Mouse (Mus musculus) stomach, embryonic 14.5 days (tissue): ENCODE results near the gene Stk11. TPM values are rescaled to one million over a fixed set of nuclear protein-coding genes. Genes with fewer than 3 reads are reported as not detected.

Experiments used
- ATAC-seq: fragments of 200-750 bp; cut with Nextera tagmentation; 2 replicates; pipeline ENCODE4 v1.8.0; 2017; ENCODE audit warnings: low read depth, moderate TSS enrichment; ENCODE audit not compliant: insufficient number of reproducible peaks, insufficient read depth, low FRiP score
- H3K27ac ChIP-seq: fragments of 300-500 bp; sonication (generic); 2 replicates; pipeline ENCODE4 v1.5.1; 2014; ENCODE audit warnings: mild to moderate bottlenecking, low read length, moderate library complexity, mixed read lengths
- H3K27me3 ChIP-seq: fragments of 300-500 bp; sonication (generic); 2 replicates; pipeline ENCODE4 v1.6.1; 2014; ENCODE audit warnings: low read length, control low read depth, mixed read lengths; ENCODE audit not compliant: control insufficient read depth, insufficient read depth
- H3K36me3 ChIP-seq: fragments of 300-500 bp; sonication (generic); 2 replicates; pipeline ENCODE4 v1.6.1; 2014; ENCODE audit warnings: mild to moderate bottlenecking, control low read depth, low read length, moderate library complexity, mixed read lengths; ENCODE audit not compliant: control insufficient read depth, insufficient read depth
- H3K4me1 ChIP-seq: fragments of 300-500 bp; sonication (generic); 2 replicates; pipeline ENCODE4 v1.6.1; 2014; ENCODE audit warnings: low read length, control low read depth, mixed read lengths; ENCODE audit not compliant: control insufficient read depth, insufficient read depth
- H3K4me2 ChIP-seq: fragments of 300-500 bp; sonication (generic); replicated peaks from 2 replicates; pipeline ENCODE4 v1.6.1; 2014; ENCODE audit warnings: low read depth, low read length, control low read depth
- H3K4me3 ChIP-seq: fragments of 300-500 bp; sonication (generic); 2 replicates; pipeline ENCODE4 v1.5.1; 2014; ENCODE audit warnings: low read depth, low read length, control low read depth
- H3K9ac ChIP-seq: fragments of 300-500 bp; sonication (generic); replicated peaks from 2 replicates; pipeline ENCODE4 v1.6.1; 2014; ENCODE audit warnings: low read depth, mild to moderate bottlenecking, control low read depth, low read length, moderate library complexity, mixed read lengths
- H3K9me3 ChIP-seq: fragments of 300-500 bp; sonication (generic); 2 replicates; pipeline ENCODE4 v1.6.1; 2016; ENCODE audit warnings: low read depth, low read length, control low read depth; ENCODE audit not compliant: control insufficient read depth
- WGBS: fragments of 180-500 bp; shearing (Covaris S2); extraction: QIAGEN DNeasy Blood & Tissue Kit; methylation state at CpG from one replicate; pipeline ENCODE4 v1.1.7; 2014; 5-methylcytosine and 5-hydroxymethylcytosine counted together
- polyA plus RNA-seq: library from polyadenylated mRNA; unstranded; fragments of >200 nt; fragmentation: Nextera tagmentation; extraction: Ambion mirVana; gene quantifications from 2 replicates; pipeline ENCODE4 v1.2.1, GENCODE M21; 2014

Gene Stk11
- polyA plus RNA-seq, 1 experiment from 2014 or later, result 25.2 TPM

- ATAC-seq, result no peak
- H3K4me3 ChIP-seq, result peak overlapping the region; percentile 87; the same call in 1 of the 2 replicates
- H3K4me2 ChIP-seq, result peak overlapping the region; percentile 91
- no peaks in the 10 kb centered on the region for H3K27me3 ChIP-seq
- no peak overlapping the region for H3K9ac ChIP-seq
- WGBS, result 43% methylated on average over 11 of the region's 11 CpGs
- peaks cover 24% of the 10 kb centered on the region for H3K4me1 ChIP-seq
- H3K9me3 ChIP-seq, result no peaks in the 10 kb centered on the region
- H3K27ac ChIP-seq, result no peak overlapping the region
- H3K36me3 ChIP-seq, result no peaks in the 10 kb centered on the region
Measured at GRCm38 (mm10) chr10:80100982-80101381, 14.6 kb upstream of the Stk11 start.

GRCm38 (mm10) chr10:80102216-80102915 lies 13.2 kb upstream of the Stk11 start:
- no peaks in the 10 kb centered on the region for H3K27me3 ChIP-seq
- no peaks in the 10 kb centered on the region for H3K36me3 ChIP-seq
- under 1% methylated on average over 43 of the region's 59 CpGs for WGBS
- peaks cover 16% of the 10 kb centered on the region for H3K4me1 ChIP-seq
- peak overlapping the region; percentile 68; the same call in 1 of the 2 replicates for H3K27ac ChIP-seq
- H3K9ac ChIP-seq, result peak overlapping the region; percentile 87
- H3K4me2 ChIP-seq, result peak overlapping the region; percentile 91
- ATAC-seq, result peak; percentile 76
- peak overlapping the region; percentile 87 for H3K4me3 ChIP-seq
- no peaks in the 10 kb centered on the region for H3K9me3 ChIP-seq

DNA sequence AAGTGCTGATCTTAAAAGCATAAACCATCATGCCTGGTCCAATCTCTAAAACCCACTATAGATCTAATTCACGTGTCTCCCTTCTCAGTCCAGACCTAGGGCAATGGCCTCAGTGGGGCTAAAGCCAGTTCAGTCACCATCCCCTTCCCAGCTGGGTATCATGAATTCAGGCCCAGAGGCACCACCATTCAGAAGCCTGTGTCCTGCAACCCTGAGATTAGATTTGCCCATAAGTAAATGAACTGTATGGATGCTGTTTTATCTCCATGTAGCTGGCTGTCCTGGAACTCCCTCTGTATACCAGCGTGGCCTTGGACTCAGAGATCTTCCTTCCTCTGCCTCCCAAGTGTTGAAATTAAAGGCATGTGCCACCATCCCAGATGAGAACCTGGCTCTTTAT lies 12.6 kb upstream of the Stk11 start:
- H3K9ac ChIP-seq, result no peak overlapping the region
- ATAC-seq, result no peak
- WGBS, result 84% methylated on average over 2 of the region's 2 CpGs
- H3K36me3 ChIP-seq, result no peaks in the 10 kb centered on the region
- H3K27me3 ChIP-seq, result no peaks in the 10 kb centered on the region
- no peaks in the 10 kb centered on the region for H3K9me3 ChIP-seq
- H3K4me2 ChIP-seq, result peak overlapping the region; percentile 91
- 0 out of 2 replicates have a peak overlapping the region, but pooled peaks have one; percentile 18 for H3K27ac ChIP-seq
- H3K4me3 ChIP-seq, result no peak overlapping the region
- H3K4me1 ChIP-seq, result peaks cover 11% of the 10 kb centered on the region; the same call in 1 of the 2 replicates

- no peak overlapping the region for H3K9ac ChIP-seq
- no peak overlapping the region for H3K4me2 ChIP-seq
- H3K36me3 ChIP-seq, result no peaks in the 10 kb centered on the region
- no peak for ATAC-seq
- H3K4me3 ChIP-seq, result no peak overlapping the region
- no peaks in the 10 kb centered on the region for H3K27me3 ChIP-seq
- H3K4me1 ChIP-seq, result peaks cover 11% of the 10 kb centered on the region; the same call in 1 of the 2 replicates
- H3K27ac ChIP-seq, result no peak overlapping the region
- 84% methylated on average over 3 of the region's 3 CpGs for WGBS
- H3K9me3 ChIP-seq, result no peaks in the 10 kb centered on the region
Measured at GRCm38 (mm10) chr10:80104181-80104580, 11.4 kb upstream of the Stk11 start.

GRCm38 (mm10) chr10:80105460-80105859 lies 10.1 kb upstream of the Stk11 start, which contains the start of gene Sbno2:
TSS of gene Sbno2 (minus strand) at chr10:80105571.
- 0 out of 2 replicates have a peak within 1 kb of the TSS, but pooled peaks have one; percentile 18 for H3K4me2 ChIP-seq
- 58% methylated on average over 5 of the region's 5 CpGs for WGBS
- no peak for ATAC-seq

DNA sequence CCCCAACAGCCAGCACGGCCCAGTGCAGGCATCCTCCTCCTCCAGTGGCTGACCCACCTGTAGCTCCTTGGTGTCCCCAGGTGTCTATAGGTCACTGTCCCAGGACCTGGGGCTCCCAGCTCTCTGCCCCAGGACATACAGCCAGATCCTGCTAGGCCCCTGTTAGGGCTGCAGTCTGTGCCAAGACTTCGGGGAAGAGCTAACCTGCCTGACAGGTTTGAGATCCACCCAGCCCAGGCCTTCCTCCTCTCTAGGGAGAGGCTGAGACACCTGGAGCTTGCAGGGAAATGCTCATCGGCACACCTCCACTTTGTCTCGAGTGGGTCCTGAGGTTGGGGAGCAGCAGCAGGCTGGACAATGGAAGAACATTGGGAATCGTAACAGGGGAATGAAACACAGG lies 9.7 kb upstream of the Stk11 start:
- Histone ChIP-seq H3K9ac (no peak overlapping the region), H3K4me2 (0 out of 2 replicates have a peak overlapping the region, but pooled peaks have one; percentile 18), H3K9me3 (no peaks in the 10 kb centered on the region), H3K27ac (peak overlapping the region; percentile 58; the same call in 1 of the 2 replicates), H3K4me1 (peaks cover 8% of the 10 kb centered on the region; the same call in 1 of the 2 replicates), H3K36me3 (no peaks in the 10 kb centered on the region), H3K4me3 (no peak overlapping the region), H3K27me3 (no peaks in the 10 kb centered on the region)
- 63% methylated on average over 5 of the region's 5 CpGs for WGBS
- no peak for ATAC-seq

More at GRCm38 (mm10) chr10:80105460-80105859, 10.1 kb upstream of the Stk11 start, which contains the start of gene Sbno2:
- H3K9me3 ChIP-seq, result no peaks in the 10 kb centered on the region
- H3K9ac ChIP-seq, result 0 out of 2 replicates have a peak within 1 kb of the TSS, but pooled peaks have one; percentile 7
- no peak within 1 kb of the TSS for H3K4me3 ChIP-seq
- no peaks in the 10 kb centered on the region for H3K36me3 ChIP-seq
- peak within 1 kb of the TSS; percentile 58; the same call in 1 of the 2 replicates for H3K27ac ChIP-seq
- H3K27me3 ChIP-seq, result no peaks in the 10 kb centered on the region
- peaks cover 11% of the 10 kb centered on the region; the same call in 1 of the 2 replicates for H3K4me1 ChIP-seq

DNA sequence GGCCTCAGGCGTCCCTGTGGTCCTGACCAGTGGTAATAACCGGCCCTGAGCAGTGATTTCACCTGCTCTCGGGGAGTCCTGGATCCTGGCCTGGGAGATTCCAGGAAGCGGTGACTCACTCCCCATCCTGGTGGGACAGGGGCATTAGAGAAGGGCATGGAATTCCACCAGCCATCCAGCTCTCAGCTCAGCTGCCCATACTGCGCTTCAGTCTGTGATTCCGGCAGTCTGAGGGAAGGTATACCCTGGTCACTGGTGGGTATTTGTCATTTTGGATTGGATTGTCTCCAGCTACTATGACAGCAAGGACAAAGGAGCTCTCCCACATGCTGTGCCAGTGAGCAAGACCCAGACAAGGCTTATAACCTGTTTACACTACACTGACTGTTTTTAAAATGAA lies 7.9 kb upstream of the Stk11 start:
- no peak overlapping the region for H3K27ac ChIP-seq
- WGBS, result 59% methylated on average over 6 of the region's 6 CpGs
- no peaks in the 10 kb centered on the region for H3K27me3 ChIP-seq
- H3K9me3 ChIP-seq, result no peaks in the 10 kb centered on the region
- no peak for ATAC-seq
- H3K4me2 ChIP-seq, result no peak overlapping the region
- no peaks in the 10 kb centered on the region for H3K36me3 ChIP-seq
- no peak overlapping the region for H3K4me3 ChIP-seq
- H3K4me1 ChIP-seq, result no peaks in the 10 kb centered on the region
- H3K9ac ChIP-seq, result no peak overlapping the region

DNA sequence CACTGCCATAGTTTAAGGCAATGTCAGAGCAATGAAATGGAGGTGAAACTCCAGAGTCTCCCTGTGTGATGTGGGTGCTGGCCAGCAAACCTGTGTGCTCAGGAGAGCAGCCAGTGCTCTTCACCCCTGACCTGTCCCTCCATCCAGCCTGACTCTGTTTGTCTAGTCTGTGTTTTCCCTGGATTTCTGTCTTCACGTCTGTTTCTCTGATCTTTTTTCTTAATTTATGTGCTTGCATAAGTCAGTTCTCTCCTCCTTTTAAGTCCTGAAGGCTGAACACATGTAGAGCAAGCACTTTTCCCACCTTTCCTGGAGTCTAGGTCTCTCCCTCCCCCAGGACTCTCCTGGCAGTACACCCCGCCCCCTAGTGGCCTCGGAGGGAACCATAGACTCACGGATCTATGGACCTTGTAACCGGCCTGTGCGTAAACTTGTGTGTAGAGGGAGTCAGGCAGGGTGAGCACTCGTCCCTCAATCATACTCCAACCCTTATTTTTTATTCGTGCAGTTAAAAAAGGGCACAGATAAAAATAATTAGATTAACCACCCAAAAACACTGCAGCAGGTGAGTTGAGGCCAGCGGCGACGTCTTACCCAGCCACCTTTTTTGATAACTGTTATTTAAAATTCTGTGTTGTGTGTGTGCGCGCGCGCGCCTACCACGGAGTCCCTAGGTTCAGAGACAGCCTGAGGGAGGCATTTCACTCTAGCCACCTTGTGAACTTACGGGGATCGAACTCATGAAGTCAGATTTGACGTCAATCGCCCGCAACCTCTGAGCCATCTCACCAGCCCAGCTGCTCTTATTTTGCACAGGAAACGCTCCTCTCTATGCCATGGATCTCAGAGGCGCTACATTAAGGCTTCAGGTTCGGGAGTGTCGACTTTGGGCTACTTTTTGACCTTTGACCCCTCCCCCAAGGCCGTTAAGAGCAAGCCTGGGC lies 990 bp upstream of the Stk11 start:
- 2% methylated on average over 27 of the region's 27 CpGs for WGBS

More for the DNA sequence above, 990 bp upstream of the Stk11 start:
- no peaks in the 10 kb centered on the region for H3K9me3 ChIP-seq
- H3K9ac ChIP-seq, result peak overlapping the region; percentile 40
- H3K4me1 ChIP-seq, result peaks cover 19% of the 10 kb centered on the region
- H3K4me3 ChIP-seq, result peak overlapping the region; percentile 35
- peaks cover 6% of the 10 kb centered on the region; the same call in 1 of the 2 replicates for H3K36me3 ChIP-seq
- peak; percentile 57 for ATAC-seq
- no peaks in the 10 kb centered on the region for H3K27me3 ChIP-seq
- peak overlapping the region; percentile 62 for H3K4me2 ChIP-seq
- peak overlapping the region; percentile 76 for H3K27ac ChIP-seq
